Mouse (Mus musculus) embryonic fibroblast, embryonic 13.5 days (primary cell): ENCODE measurements at regions not wholly inside any gene's neighbourhood (a gene's known extent, or its start where the extent isn't known, plus 50 kb on each side); places are given as distances from the start of the nearest gene placed in this dataset.

Source experiments
- CTCF ChIP-seq: IDR thresholded peaks from 2 replicates; pipeline ENCODE4 v1.5.1; 2011; ENCODE audit warnings: mild to moderate bottlenecking, control low read depth, low read length, moderate library complexity, borderline replicate concordance; ENCODE audit not compliant: insufficient read depth
- POLR2A ChIP-seq: IDR thresholded peaks from 2 replicates; pipeline ENCODE4 v1.6.1; 2011; ENCODE audit warnings: low read depth, mild to moderate bottlenecking, control low read depth, low read length, moderate library complexity

DNA sequence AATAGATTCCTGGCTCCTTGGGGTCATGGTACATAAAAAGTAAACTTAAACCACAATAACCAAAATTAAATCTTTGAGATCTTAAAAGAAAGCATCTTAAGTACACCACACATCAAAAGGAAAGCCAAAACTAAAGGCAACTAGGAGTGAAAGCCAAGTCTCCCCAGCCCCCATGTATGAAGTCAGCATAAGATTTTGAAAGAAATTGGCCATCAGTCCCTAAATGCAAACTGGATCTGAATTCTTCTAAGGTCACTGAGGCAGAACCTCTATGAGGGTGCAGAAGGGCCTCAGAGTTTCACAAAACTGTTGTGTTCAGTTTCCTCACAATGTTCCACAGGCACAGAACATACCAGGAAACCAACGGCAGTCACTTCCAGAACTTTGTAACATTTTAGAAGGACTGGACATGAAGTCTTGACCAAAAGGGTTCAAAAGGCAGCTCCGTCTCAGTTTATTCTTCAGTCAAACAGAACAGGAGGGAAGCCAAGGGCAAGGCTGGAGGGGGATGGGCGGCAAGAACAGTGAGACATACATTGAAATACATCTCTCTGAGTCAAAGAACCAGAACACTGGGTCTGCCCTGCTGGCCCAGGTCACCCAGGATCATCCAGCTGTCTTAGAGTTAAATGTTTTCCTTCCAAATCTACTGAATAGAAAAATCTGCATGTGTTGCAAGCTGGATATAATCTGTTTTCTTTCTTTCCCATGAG is 92.9 kb downstream of the Adamts15 start:
- TF ChIP-seq CTCF (no peak), POLR2A (no peak)
